Mouse (Mus musculus) small intestine, adult 2 months (tissue): ENCODE data around the gene Cdc7. TPM values are rescaled to one million over a fixed set of nuclear protein-coding genes. Genes with fewer than 3 reads are reported as not detected.

Experiments used
- H3K27ac ChIP-seq: fragments of 200-500 bp; 2 replicates; pipeline ENCODE4 v1.5.1; 2012; ENCODE audit warnings: low read depth, low read length, control low read depth, inconsistent platforms; ENCODE audit not compliant: insufficient read depth
- H3K27me3 ChIP-seq: fragments of 200-500 bp; 2 replicates; pipeline ENCODE4 v1.6.1; 2012; ENCODE audit warnings: mild to moderate bottlenecking, moderate library complexity, low read length, inconsistent platforms; ENCODE audit not compliant: control insufficient read depth, insufficient read depth
- H3K36me3 ChIP-seq: fragments of 200-500 bp; 2 replicates; pipeline ENCODE4 v1.6.1; 2012; ENCODE audit warnings: mild to moderate bottlenecking, low read length, control low read depth, inconsistent platforms; ENCODE audit not compliant: control insufficient read depth, insufficient read depth
- H3K4me1 ChIP-seq: fragments of 200-500 bp; 2 replicates; pipeline ENCODE4 v1.6.1; 2012; ENCODE audit warnings: low read length, inconsistent platforms, mixed read lengths; ENCODE audit not compliant: control insufficient read depth, insufficient read depth, insufficient read length
- H3K4me3 ChIP-seq: fragments of 200-500 bp; 2 replicates; pipeline ENCODE4 v1.5.1; 2012; ENCODE audit warnings: low read depth, mild to moderate bottlenecking, control low read depth, inconsistent platforms, low read length, moderate library complexity
- CTCF ChIP-seq: fragments of 200-500 bp; IDR thresholded peaks from 2 replicates; pipeline ENCODE4 v1.5.1; 2012; ENCODE audit warnings: low read depth, mild to moderate bottlenecking, control low read depth, inconsistent platforms, low read length, moderate library complexity, mixed read lengths; ENCODE audit not compliant: insufficient replicate concordance, insufficient read length; ENCODE audit errors: extremely low read depth
- POLR2A ChIP-seq: fragments of 200-500 bp; IDR thresholded peaks from 2 replicates; pipeline ENCODE4 v1.6.1; 2012; ENCODE audit warnings: low read depth, mild to moderate bottlenecking, control low read depth, inconsistent platforms, low read length, moderate library complexity
- WGBS: fragments of 180-500 bp; shearing (Covaris S2); methylation state at CpG from one replicate; pipeline ENCODE4 v1.1.7; 2018; 5-methylcytosine and 5-hydroxymethylcytosine counted together
- polyA plus RNA-seq: library from polyadenylated mRNA; depleted of rRNA; stranded (reverse); fragments of >200 nt; gene quantifications from 2 replicates; pipeline ENCODE4 v1.2.3, GENCODE M21; 2012

Gene Cdc7
- polyA plus RNA-seq, 1 experiment = 1.9 TPM

GRCm38 (mm10) chr5:107009721-107010120 lies 45.6 kb downstream of the Cdc7 start:
- H3K36me3 ChIP-seq = no peaks in the 10 kb centered on the region
- no peak for TF ChIP-seq POLR2A
- no peak for TF ChIP-seq CTCF
- no peak overlapping the region for H3K4me3 ChIP-seq
- no peaks in the 10 kb centered on the region for H3K27me3 ChIP-seq
- H3K4me1 ChIP-seq = no peaks in the 10 kb centered on the region
- H3K27ac ChIP-seq = no peak overlapping the region
- WGBS = 98% methylated on average over 3 of the region's 3 CpGs

- H3K36me3 ChIP-seq = no peaks in the 10 kb centered on the region
- no peaks in the 10 kb centered on the region for H3K27me3 ChIP-seq
- WGBS = 67% methylated on average over 3 of the region's 3 CpGs
- no peak for TF ChIP-seq CTCF
- no peak for TF ChIP-seq POLR2A
- no peak overlapping the region for H3K4me3 ChIP-seq
- no peak overlapping the region for H3K27ac ChIP-seq
- H3K4me1 ChIP-seq = peaks cover 1% of the 10 kb centered on the region; the same call in 1 of the 2 replicates
Observed at GRCm38 (mm10) chr5:107010300-107010699, 46.2 kb downstream of the Cdc7 start.

- H3K4me1 ChIP-seq = peaks cover 5% of the 10 kb centered on the region
- H3K4me3 ChIP-seq = no peak overlapping the region
Observed at GRCm38 (mm10) chr5:107011316-107012029, 47.4 kb downstream of the Cdc7 start.

GRCm38 (mm10) chr5:107012030-107012715 lies 48.1 kb downstream of the Cdc7 start:
- Histone ChIP-seq H3K4me1 (peaks cover 5% of the 10 kb centered on the region), H3K4me3 (no peak overlapping the region), H3K27me3 (no peaks in the 10 kb centered on the region), H3K27ac (no peak overlapping the region), H3K36me3 (no peaks in the 10 kb centered on the region)
- TF ChIP-seq POLR2A (no peak), CTCF (no peak)
- WGBS = 48% methylated on average over 11 of the region's 11 CpGs

More at GRCm38 (mm10) chr5:107011316-107012029, 47.4 kb downstream of the Cdc7 start:
- H3K27ac ChIP-seq = no peak overlapping the region
- no peaks in the 10 kb centered on the region for H3K36me3 ChIP-seq
- no peak for TF ChIP-seq POLR2A
- TF ChIP-seq CTCF = no peak
- H3K27me3 ChIP-seq = no peaks in the 10 kb centered on the region
- 82% methylated on average over 7 of the region's 7 CpGs for WGBS

GRCm38 (mm10) chr5:107013393-107013792 lies 49.3 kb downstream of the Cdc7 start:
- Histone ChIP-seq H3K36me3 (no peaks in the 10 kb centered on the region), H3K4me1 (peaks cover 5% of the 10 kb centered on the region), H3K27ac (no peak overlapping the region), H3K4me3 (no peak overlapping the region), H3K27me3 (no peaks in the 10 kb centered on the region)
- TF ChIP-seq POLR2A = no peak
- no peak for TF ChIP-seq CTCF
- WGBS = 80% methylated on average over 2 of the region's 2 CpGs

- Histone ChIP-seq H3K27ac (no peak overlapping the region), H3K36me3 (no peaks in the 10 kb centered on the region), H3K4me3 (no peak overlapping the region), H3K27me3 (no peaks in the 10 kb centered on the region), H3K4me1 (peaks cover 5% of the 10 kb centered on the region)
- WGBS = 88% methylated on average over 7 of the region's 7 CpGs
- TF ChIP-seq POLR2A (no peak), CTCF (no peak)
Observed at GRCm38 (mm10) chr5:107014146-107014545, 50.0 kb downstream of the Cdc7 start.

GRCm38 (mm10) chr5:107015046-107015421 lies 50.9 kb downstream of the Cdc7 start:
- no peak for TF ChIP-seq CTCF
- TF ChIP-seq POLR2A = no peak
- no peaks in the 10 kb centered on the region for H3K36me3 ChIP-seq
- peaks cover 5% of the 10 kb centered on the region for H3K4me1 ChIP-seq
- H3K27ac ChIP-seq = no peak overlapping the region
- no peaks in the 10 kb centered on the region for H3K27me3 ChIP-seq
- WGBS = 15% methylated on average over 2 of the region's 2 CpGs
- H3K4me3 ChIP-seq = no peak overlapping the region
